In genomic region chr17:84368213-84369014, GRCm38 (mm10) we compare ENCODE assay signal across 10 mouse cellular contexts.
DNase-seq lines count a peak whose midpoint lies in the region; ATAC-seq lines count a peak whose summit lies in the region.
"Had no signal": no experiment of that assay in that cellular context is flagged by ENCODE, and none has a peak within 500 bp of the region (broad histone marks: within the 10 kb centered on the region; RNA-seq: fewer than 3 reads in every experiment).

No protein-coding gene starts in this region.

- no peaks in the 10 kb centered on the region for H3K27me3 ChIP-seq in midbrain, embryonic 16.5 days (ENCODE audit: control insufficient read depth, insufficient read depth, low read depth, low read length)
- H3K27me3 ChIP-seq in midbrain, embryonic 11.5 days (ENCODE audit: control insufficient read depth, insufficient read depth, low read length): no peaks in the 10 kb centered on the region
- no peaks in the 10 kb centered on the region for H3K27me3 ChIP-seq in stomach, embryonic 15.5 days (replicated peaks)

- 74% methylated on average over 11 of the region's 11 CpGs for WGBS in midbrain, embryonic 16.5 days
- 80% methylated on average over 11 of the region's 11 CpGs for WGBS in midbrain, embryonic 11.5 days
- 51% methylated on average over 11 of the region's 11 CpGs for WGBS in stomach, embryonic 15.5 days

- no peaks in the 10 kb centered on the region for H3K9me3 ChIP-seq in midbrain, embryonic 16.5 days (replicated peaks; ENCODE audit: control insufficient read depth, low read length, poor library complexity, severe bottlenecking)
- no peaks in the 10 kb centered on the region for H3K9me3 ChIP-seq in midbrain, embryonic 11.5 days (ENCODE audit: control insufficient read depth, low read length)
- no peaks in the 10 kb centered on the region for H3K9me3 ChIP-seq in stomach, embryonic 15.5 days

- H3K9ac ChIP-seq in midbrain, embryonic 16.5 days (ENCODE audit: low read depth, low read length): no peak overlapping the region
- H3K9ac ChIP-seq in midbrain, embryonic 11.5 days (ENCODE audit: low read length): no peak overlapping the region
- H3K9ac ChIP-seq in stomach, embryonic 15.5 days: no peak overlapping the region

- no peak; the same call in 1 of the 2 replicates for ATAC-seq in midbrain, embryonic 16.5 days
- no peak for ATAC-seq in midbrain, embryonic 11.5 days (ENCODE audit: low FRiP score)
- no peak for ATAC-seq in stomach, embryonic 15.5 days (ENCODE audit: insufficient read depth, low FRiP score, low read depth)

- peaks cover 26% of the 10 kb centered on the region for H3K4me1 ChIP-seq in midbrain, embryonic 16.5 days (ENCODE audit: control insufficient read depth, insufficient read depth, low read length)
- H3K4me1 ChIP-seq in midbrain, embryonic 11.5 days (ENCODE audit: control insufficient read depth, insufficient read depth, low read length): peaks cover 7% of the 10 kb centered on the region; the same call in 1 of the 2 replicates
- H3K4me1 ChIP-seq in stomach, embryonic 15.5 days: peaks cover 33% of the 10 kb centered on the region

- DNase-seq in embryo, embryonic 10.5 days (ENCODE audit: low spot score): peak; percentile 22
- DNase-seq in embryo, embryonic 11 days: no peak
- no peak for DNase-seq in midbrain, embryonic 11.5 days (ENCODE audit: low spot score, missing footprints)
- DNase-seq in kidney, adult 9 months: peak; percentile 37
- no peak for DNase-seq in adrenal gland, postnatal 14 days
- no peak for DNase-seq in adipocyte (ENCODE audit: low spot score)
- DNase-seq: thymus, adult 2 months had no signal

- H3K4me3 ChIP-seq in midbrain, embryonic 16.5 days (ENCODE audit: low read depth, low read length): no peak overlapping the region
- no peak overlapping the region for H3K4me3 ChIP-seq in midbrain, embryonic 11.5 days (ENCODE audit: low read depth, low read length)
- H3K4me3 ChIP-seq in stomach, embryonic 15.5 days (replicated peaks): no peak overlapping the region
- H3K4me3 ChIP-seq: erythroblast, embryonic 14.5 days had no signal

- peak overlapping the region; percentile 53 for H3K27ac ChIP-seq in midbrain, embryonic 16.5 days (ENCODE audit: low read length)
- H3K27ac ChIP-seq in midbrain, embryonic 11.5 days (ENCODE audit: low read depth, low read length): no peak overlapping the region
- peak overlapping the region; percentile 77 for H3K27ac ChIP-seq in stomach, embryonic 15.5 days

- no peaks in the 10 kb centered on the region for H3K36me3 ChIP-seq in midbrain, embryonic 16.5 days (ENCODE audit: control insufficient read depth, insufficient read depth, low read length)
- H3K36me3 ChIP-seq in midbrain, embryonic 11.5 days (ENCODE audit: control insufficient read depth, insufficient read depth, low read length): no peaks in the 10 kb centered on the region
- no peaks in the 10 kb centered on the region for H3K36me3 ChIP-seq in stomach, embryonic 15.5 days

- no peak overlapping the region for H3K4me2 ChIP-seq in midbrain, embryonic 16.5 days (ENCODE audit: low read length)
- H3K4me2 ChIP-seq in midbrain, embryonic 11.5 days: no peak overlapping the region
- H3K4me2 ChIP-seq in stomach, embryonic 15.5 days: no peak overlapping the region; the same call in 1 of the 2 replicates

Comparison
In these comparisons a context has a peak if more than half of its experiments do, and no peak if none do; other contexts are left out.
1. DNase-seq: peak in embryo, embryonic 10.5 days (single experiment) and kidney, adult 9 months (single experiment); none in embryo, embryonic 11 days (single experiment), midbrain, embryonic 11.5 days (single experiment), adrenal gland, postnatal 14 days (single experiment) and adipocyte (single experiment).